Mouse (Mus musculus): ENCODE measurements around the gene Macrod2.

GRCm38 (mm10) chr2:140448636-140449035 is 53.5 kb downstream of the Macrod2 start:
- TF ChIP-seq EP300 (optimal IDR thresholded peaks at IDR 0.05) (no peak), CTCF (IDR thresholded peaks at IDR 0.05; ENCODE audit: low read depth) (no peak)

Data from stomach, postnatal 0 days (tissue).